Mouse (Mus musculus): ENCODE data around the gene Arl3. TPM values are rescaled to one million over a fixed set of nuclear protein-coding genes. Genes with fewer than 3 reads are reported as not detected.

Arl3 gene
- polyA plus RNA-seq (2015; fragmentation: Nextera tagmentation; extraction: Ambion mirVana) = 95.6 and 101 TPM in 2 replicates

DNA sequence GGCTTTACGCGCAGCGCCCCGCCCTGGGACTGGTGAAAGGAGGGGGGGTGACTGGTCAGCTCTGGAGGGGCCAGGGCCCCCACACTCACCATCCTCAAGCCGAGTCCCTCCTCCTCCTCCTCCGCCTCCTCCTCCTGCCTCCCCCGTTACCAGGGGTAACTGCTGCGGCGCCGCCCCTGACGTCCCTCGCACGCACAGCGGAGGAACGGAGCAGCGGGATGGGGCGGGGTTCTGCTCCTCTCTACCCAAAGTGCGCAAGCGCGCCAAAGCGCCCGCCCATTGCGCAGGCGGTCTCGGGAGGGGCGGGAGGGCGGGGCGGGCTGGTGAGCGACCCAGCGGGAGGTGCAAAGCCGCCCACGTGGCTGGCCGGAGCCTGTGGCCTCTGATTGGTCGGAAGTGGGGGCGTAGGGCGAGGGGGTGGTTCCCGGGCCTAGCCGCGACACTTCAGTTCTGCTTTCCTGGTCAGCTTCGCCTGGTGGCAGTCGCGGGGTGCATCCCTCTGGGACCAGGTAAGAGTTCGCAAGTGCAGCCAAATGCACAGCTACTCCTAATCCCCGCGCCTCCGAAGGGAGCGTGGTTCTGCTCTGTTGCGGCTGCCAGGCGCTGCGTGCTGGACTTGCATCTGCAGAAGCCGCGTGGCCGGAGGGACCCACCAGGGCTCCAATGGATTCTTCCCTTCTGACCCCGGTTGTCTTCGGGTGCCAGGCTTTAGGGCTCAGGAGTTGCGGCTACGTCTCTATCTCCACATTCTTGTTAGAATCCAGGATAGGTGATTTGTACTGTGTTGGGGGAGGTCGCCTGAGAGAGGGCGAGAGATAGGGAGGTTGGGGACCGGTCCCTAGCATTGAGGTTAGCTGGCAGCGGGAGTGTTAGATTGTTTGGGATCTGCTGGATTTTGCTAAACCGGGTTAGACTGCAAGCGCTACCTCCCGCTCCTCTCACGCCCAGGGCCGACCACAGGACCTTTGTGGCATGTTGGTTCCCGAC is at the start of gene Arl3, which contains the start of gene Sfxn2:
TSS of gene Arl3 (minus strand) at position 248 of the 987 bp plus-strand sequence.
TSS of gene Sfxn2 (plus strand) at position 415 of the 987 bp plus-strand sequence.
- Histone ChIP-seq H3K4me2 (ENCODE audit: low read depth, low read length) (peak within 1 kb of the TSS; percentile 83), H3K9me3 (replicated peaks; ENCODE audit: control insufficient read depth, low read length) (no peaks in the 10 kb centered on the region), H3K27ac (ENCODE audit: low read length) (peak within 1 kb of the TSS; percentile 79), H3K9ac (ENCODE audit: low read length) (peak within 1 kb of the TSS; percentile 82), H3K27me3 (ENCODE audit: control insufficient read depth, insufficient read depth, low read length) (no peaks in the 10 kb centered on the region), H3K4me1 (ENCODE audit: control insufficient read depth, insufficient read depth, low read length) (peaks cover 10% of the 10 kb centered on the region), H3K4me3 (ENCODE audit: low read length) (peak within 1 kb of the TSS; percentile 91), H3K36me3 (ENCODE audit: control insufficient read depth, insufficient read depth) (no peaks in the 10 kb centered on the region)
- peak; percentile 97 for ATAC-seq (replicated peaks; ENCODE audit: extremely low read depth, insufficient read depth, low FRiP score)
- under 1% methylated on average over 65 of the region's 67 CpGs for WGBS

- Histone ChIP-seq H3K4me1 (ENCODE audit: control insufficient read depth, insufficient read depth, low read length) (peaks cover 81% of the 10 kb centered on the region), H3K27ac (ENCODE audit: low read length) (peak overlapping the region; percentile 99), H3K36me3 (ENCODE audit: control insufficient read depth, insufficient read depth) (peaks cover 7% of the 10 kb centered on the region), H3K9me3 (replicated peaks; ENCODE audit: control insufficient read depth, low read length) (no peaks in the 10 kb centered on the region), H3K4me2 (ENCODE audit: low read depth, low read length) (peak overlapping the region; percentile 85), H3K27me3 (ENCODE audit: control insufficient read depth, insufficient read depth, low read length) (no peaks in the 10 kb centered on the region), H3K4me3 (ENCODE audit: low read length) (peak overlapping the region; percentile 68), H3K9ac (ENCODE audit: low read length) (peak overlapping the region; percentile 88)
- no peak for ATAC-seq (replicated peaks; ENCODE audit: extremely low read depth, insufficient read depth, low FRiP score)
- WGBS = 15% methylated on average over 12 of the region's 12 CpGs
Observed at GRCm38 (mm10) chr19:46622659-46623193, 49.7 kb upstream of the Arl3 start.

DNA sequence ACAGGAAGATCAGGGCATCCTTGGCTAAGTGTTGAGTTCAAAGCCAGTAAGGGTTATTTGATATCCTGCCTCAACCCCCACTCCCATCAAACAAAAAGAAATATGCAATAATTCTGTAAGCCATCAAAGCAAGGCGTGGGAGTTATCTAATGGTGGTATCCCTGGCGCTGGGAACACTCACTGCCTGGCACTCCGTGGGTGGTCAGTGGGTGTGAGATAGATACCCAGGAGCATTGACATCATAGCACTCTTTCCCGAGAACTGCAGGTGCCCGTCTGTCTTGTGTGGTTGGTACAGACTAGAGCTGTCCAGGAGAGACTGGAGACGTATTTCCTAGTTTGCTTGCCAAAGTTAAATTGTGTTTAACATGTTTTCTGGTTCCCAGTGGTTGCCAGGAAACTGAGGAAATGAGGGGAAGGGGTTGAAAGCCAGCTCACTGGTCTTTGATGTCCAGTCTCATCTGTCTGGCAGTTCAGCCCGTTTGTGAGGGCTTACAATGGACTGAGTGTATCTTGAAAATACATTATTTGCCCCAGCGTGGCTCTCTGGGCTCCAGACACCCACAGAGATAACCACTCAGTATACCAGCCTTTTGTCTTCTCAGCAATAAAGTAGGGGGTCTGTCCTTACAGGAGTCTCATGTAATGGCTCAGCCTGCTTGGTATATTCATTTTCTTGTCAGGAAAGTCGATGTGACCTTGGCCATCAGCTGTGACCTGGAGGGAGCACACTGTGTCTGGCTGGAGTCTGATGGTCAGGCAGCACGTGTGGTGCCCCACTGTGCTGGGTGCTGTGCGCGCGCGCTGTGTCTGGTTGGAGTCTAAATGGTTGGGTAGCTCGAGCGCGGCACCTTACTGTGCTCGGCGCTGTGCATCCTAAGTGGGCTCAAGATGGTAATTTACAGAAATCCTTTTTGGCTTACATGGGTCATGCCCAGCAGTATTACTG is 48.5 kb upstream of the Arl3 start:
- H3K9me3 ChIP-seq (replicated peaks; ENCODE audit: control insufficient read depth, low read length) = no peaks in the 10 kb centered on the region
- H3K27me3 ChIP-seq (ENCODE audit: control insufficient read depth, insufficient read depth, low read length) = no peaks in the 10 kb centered on the region
- H3K4me3 ChIP-seq (ENCODE audit: low read length) = no peak overlapping the region
- peaks cover 83% of the 10 kb centered on the region for H3K4me1 ChIP-seq (ENCODE audit: control insufficient read depth, insufficient read depth, low read length)
- H3K9ac ChIP-seq (ENCODE audit: low read length) = peak overlapping the region; percentile 30; the same call in 1 of the 2 replicates
- no peak for ATAC-seq (replicated peaks; ENCODE audit: extremely low read depth, insufficient read depth, low FRiP score)
- WGBS = 72% methylated on average over 19 of the region's 19 CpGs
- peaks cover 7% of the 10 kb centered on the region for H3K36me3 ChIP-seq (ENCODE audit: control insufficient read depth, insufficient read depth)
- peak overlapping the region; percentile 99 for H3K27ac ChIP-seq (ENCODE audit: low read length)
- no peak overlapping the region for H3K4me2 ChIP-seq (ENCODE audit: low read depth, low read length)

DNA sequence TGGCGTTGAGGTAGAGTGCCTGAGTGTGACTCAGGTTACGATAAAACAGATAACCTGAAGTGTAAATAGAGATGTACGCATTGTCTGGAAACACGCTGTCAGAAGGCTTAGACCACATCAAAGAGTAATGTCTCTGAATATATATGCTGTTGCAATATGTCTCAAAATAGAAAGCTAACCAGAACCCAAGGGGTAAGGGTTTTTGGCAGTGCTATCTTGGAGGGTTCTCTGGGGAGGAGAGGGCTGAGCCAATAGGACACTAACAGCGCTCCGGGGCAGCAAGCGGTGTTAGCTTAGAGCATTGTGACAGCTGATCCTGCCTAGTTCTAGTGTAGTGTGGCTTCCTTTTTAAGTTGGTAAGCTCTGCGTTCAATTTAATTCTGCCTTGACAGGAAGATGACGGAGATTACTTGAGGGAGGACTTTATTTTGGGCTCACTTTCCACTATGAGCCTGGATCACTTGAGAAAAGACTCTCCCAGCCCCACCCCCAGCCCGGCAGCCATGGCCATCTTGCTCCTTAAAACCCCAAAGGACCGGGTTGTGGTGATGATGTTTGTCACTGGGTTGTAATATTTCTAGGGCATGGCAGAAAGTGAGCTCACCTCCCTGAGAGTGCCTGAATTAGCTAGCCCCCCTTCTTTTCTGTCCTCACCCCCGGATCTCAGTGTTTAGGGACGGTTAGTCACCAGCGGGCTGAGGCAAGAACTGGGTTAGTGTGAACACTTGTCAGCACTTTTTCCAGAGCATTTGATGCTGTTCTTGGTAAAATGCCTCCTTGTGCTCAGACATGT is 47.2 kb upstream of the Arl3 start:
- Histone ChIP-seq H3K4me1 (ENCODE audit: control insufficient read depth, insufficient read depth, low read length) (peaks cover 86% of the 10 kb centered on the region), H3K4me2 (ENCODE audit: low read depth, low read length) (peak overlapping the region; percentile 38), H3K36me3 (ENCODE audit: control insufficient read depth, insufficient read depth) (peaks cover 4% of the 10 kb centered on the region), H3K9me3 (replicated peaks; ENCODE audit: control insufficient read depth, low read length) (no peaks in the 10 kb centered on the region), H3K4me3 (ENCODE audit: low read length) (no peak overlapping the region), H3K9ac (ENCODE audit: low read length) (peak overlapping the region; percentile 49), H3K27me3 (ENCODE audit: control insufficient read depth, insufficient read depth, low read length) (no peaks in the 10 kb centered on the region), H3K27ac (ENCODE audit: low read length) (peak overlapping the region; percentile 81)
- no peak for ATAC-seq (replicated peaks; ENCODE audit: extremely low read depth, insufficient read depth, low FRiP score)
- 33% methylated on average over 14 of the region's 14 CpGs for WGBS

- no peaks in the 10 kb centered on the region for H3K36me3 ChIP-seq (ENCODE audit: control insufficient read depth, insufficient read depth)
- H3K9ac ChIP-seq (ENCODE audit: low read length) = peak overlapping the region; percentile 49
Observed at GRCm38 (mm10) chr19:46619518-46619917, 46.5 kb upstream of the Arl3 start.

GRCm38 (mm10) chr19:46619001-46619400 is 46.0 kb upstream of the Arl3 start:
- Histone ChIP-seq H3K4me2 (ENCODE audit: low read depth, low read length) (peak overlapping the region; percentile 45), H3K4me3 (ENCODE audit: low read length) (no peak overlapping the region), H3K27me3 (ENCODE audit: control insufficient read depth, insufficient read depth, low read length) (no peaks in the 10 kb centered on the region), H3K9me3 (replicated peaks; ENCODE audit: control insufficient read depth, low read length) (no peaks in the 10 kb centered on the region), H3K36me3 (ENCODE audit: control insufficient read depth, insufficient read depth) (no peaks in the 10 kb centered on the region; the same call in 1 of the 2 replicates), H3K4me1 (ENCODE audit: control insufficient read depth, insufficient read depth, low read length) (peaks cover 78% of the 10 kb centered on the region), H3K9ac (ENCODE audit: low read length) (peak overlapping the region; percentile 53), H3K27ac (ENCODE audit: low read length) (peak overlapping the region; percentile 81)
- WGBS = 15% methylated on average over 19 of the region's 19 CpGs
- ATAC-seq (replicated peaks; ENCODE audit: extremely low read depth, insufficient read depth, low FRiP score) = peak; percentile 39; the same call in 1 of the 2 replicates

More at GRCm38 (mm10) chr19:46619518-46619917, 46.5 kb upstream of the Arl3 start:
- Histone ChIP-seq H3K4me2 (ENCODE audit: low read depth, low read length) (peak overlapping the region; percentile 45), H3K4me3 (ENCODE audit: low read length) (no peak overlapping the region), H3K9me3 (replicated peaks; ENCODE audit: control insufficient read depth, low read length) (no peaks in the 10 kb centered on the region), H3K27me3 (ENCODE audit: control insufficient read depth, insufficient read depth, low read length) (no peaks in the 10 kb centered on the region), H3K27ac (ENCODE audit: low read length) (peak overlapping the region; percentile 81), H3K4me1 (ENCODE audit: control insufficient read depth, insufficient read depth, low read length) (peaks cover 79% of the 10 kb centered on the region)
- WGBS = 72% methylated on average over 6 of the region's 6 CpGs
- no peak for ATAC-seq (replicated peaks; ENCODE audit: extremely low read depth, insufficient read depth, low FRiP score)

GRCm38 (mm10) chr19:46618322-46618721 is 45.3 kb upstream of the Arl3 start:
- ATAC-seq (replicated peaks; ENCODE audit: extremely low read depth, insufficient read depth, low FRiP score) = no peak
- no peaks in the 10 kb centered on the region; the same call in 1 of the 2 replicates for H3K36me3 ChIP-seq (ENCODE audit: control insufficient read depth, insufficient read depth)
- H3K4me3 ChIP-seq (ENCODE audit: low read length) = no peak overlapping the region
- no peak overlapping the region for H3K9ac ChIP-seq (ENCODE audit: low read length)
- WGBS = 63% methylated on average over 9 of the region's 9 CpGs
- H3K4me1 ChIP-seq (ENCODE audit: control insufficient read depth, insufficient read depth, low read length) = peaks cover 74% of the 10 kb centered on the region
- no peaks in the 10 kb centered on the region for H3K27me3 ChIP-seq (ENCODE audit: control insufficient read depth, insufficient read depth, low read length)
- H3K27ac ChIP-seq (ENCODE audit: low read length) = peak overlapping the region; percentile 81
- H3K4me2 ChIP-seq (ENCODE audit: low read depth, low read length) = no peak overlapping the region
- no peaks in the 10 kb centered on the region for H3K9me3 ChIP-seq (replicated peaks; ENCODE audit: control insufficient read depth, low read length)

DNA sequence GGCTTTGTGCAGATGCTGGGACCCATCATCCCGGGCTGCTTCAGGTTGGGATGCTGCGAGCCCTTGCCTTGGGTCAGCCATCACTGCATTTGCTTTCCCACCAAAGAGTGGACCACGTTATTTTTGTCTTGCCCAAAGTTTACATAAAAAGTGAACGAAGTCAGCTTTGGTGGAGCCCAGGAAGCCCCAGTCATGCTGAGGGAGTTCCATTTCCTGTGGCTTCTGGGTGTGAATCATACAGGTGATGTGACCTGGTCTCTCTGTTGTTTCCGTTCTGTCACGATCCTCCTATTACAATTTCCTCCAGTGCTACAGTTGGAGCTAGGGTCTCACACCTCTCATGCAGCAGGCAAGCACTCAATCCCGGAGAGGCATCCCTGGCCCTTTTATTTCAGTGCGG is 44.4 kb upstream of the Arl3 start:
- WGBS = 72% methylated on average over 8 of the region's 8 CpGs
- Histone ChIP-seq H3K27ac (ENCODE audit: low read length) (no peak overlapping the region), H3K4me3 (ENCODE audit: low read length) (no peak overlapping the region), H3K4me1 (ENCODE audit: control insufficient read depth, insufficient read depth, low read length) (peaks cover 68% of the 10 kb centered on the region), H3K9me3 (replicated peaks; ENCODE audit: control insufficient read depth, low read length) (no peaks in the 10 kb centered on the region), H3K4me2 (ENCODE audit: low read depth, low read length) (no peak overlapping the region), H3K36me3 (ENCODE audit: control insufficient read depth, insufficient read depth) (no peaks in the 10 kb centered on the region; the same call in 1 of the 2 replicates), H3K9ac (ENCODE audit: low read length) (no peak overlapping the region), H3K27me3 (ENCODE audit: control insufficient read depth, insufficient read depth, low read length) (no peaks in the 10 kb centered on the region)
- ATAC-seq (replicated peaks; ENCODE audit: extremely low read depth, insufficient read depth, low FRiP score) = no peak
